Mouse (Mus musculus) forebrain, embryonic 11.5 days (tissue): ENCODE results near the gene Prdx1. TPM values are rescaled to one million over a fixed set of nuclear protein-coding genes. Genes with fewer than 3 reads are reported as not detected.
A peak's percentile ranks its signal among the peaks of the same experiment; 100 is the strongest.

ENCODE experiments used
- ATAC-seq: fragments of 200-750 bp; cut with Nextera tagmentation; replicated peaks from 2 replicates; pipeline ENCODE4 v1.8.0; 2017; ENCODE audit warnings: moderate TSS enrichment; ENCODE audit not compliant: low FRiP score
- DNase-seq: peaks from one replicate; pipeline ENCODE4 v3.0.0-alpha.2; 2017; ENCODE audit warnings: low spot score
- H3K27ac ChIP-seq: fragments of 300-500 bp; sonication (generic); 2 replicates; pipeline ENCODE4 v1.5.1; 2014; ENCODE audit warnings: low read depth, low read length
- H3K27me3 ChIP-seq: fragments of 300-500 bp; sonication (generic); 2 replicates; pipeline ENCODE4 v1.6.1; 2014; ENCODE audit warnings: mild to moderate bottlenecking, low read length, mixed read lengths; ENCODE audit not compliant: control insufficient read depth, insufficient read depth
- H3K36me3 ChIP-seq: fragments of 300-500 bp; sonication (generic); 2 replicates; pipeline ENCODE4 v1.6.1; 2014; ENCODE audit warnings: mild to moderate bottlenecking, low read length, moderate library complexity, mixed read lengths; ENCODE audit not compliant: control insufficient read depth, insufficient read depth
- H3K4me1 ChIP-seq: fragments of 300-500 bp; sonication (generic); replicated peaks from 2 replicates; pipeline ENCODE4 v1.6.1; 2014; ENCODE audit warnings: low read length, mixed read lengths; ENCODE audit not compliant: control insufficient read depth, insufficient read depth
- H3K4me2 ChIP-seq: fragments of 300-500 bp; sonication (generic); 2 replicates; pipeline ENCODE4 v1.6.1; 2014; ENCODE audit warnings: low read depth, mild to moderate bottlenecking, low read length, moderate library complexity, mixed read lengths; ENCODE audit not compliant: severe bottlenecking
- H3K4me3 ChIP-seq: fragments of 300-500 bp; sonication (generic); 2 replicates; pipeline ENCODE4 v1.5.1; 2014; ENCODE audit warnings: low read depth, low read length
- H3K9ac ChIP-seq: fragments of 300-500 bp; sonication (generic); 2 replicates; pipeline ENCODE4 v1.6.1; 2014; ENCODE audit warnings: low read length
- H3K9me3 ChIP-seq: fragments of 300-500 bp; sonication (generic); 2 replicates; pipeline ENCODE4 v1.6.1; 2016; ENCODE audit warnings: low read length, mixed read lengths; ENCODE audit not compliant: control insufficient read depth
- WGBS: fragments of 180-500 bp; shearing (Covaris S2); extraction: QIAGEN DNeasy Blood & Tissue Kit; methylation state at CpG from one replicate; pipeline ENCODE4 v1.1.7; 2014; 5-methylcytosine and 5-hydroxymethylcytosine counted together
- polyA plus RNA-seq: library from polyadenylated mRNA; unstranded; fragments of >200 nt; fragmentation: Nextera tagmentation; extraction: Ambion mirVana; gene quantifications from 2 replicates; pipeline ENCODE4 v1.2.1, GENCODE M21; 2014

Gene Prdx1
- 1,036 and 1,079 TPM in 2 replicates for polyA plus RNA-seq

DNA sequence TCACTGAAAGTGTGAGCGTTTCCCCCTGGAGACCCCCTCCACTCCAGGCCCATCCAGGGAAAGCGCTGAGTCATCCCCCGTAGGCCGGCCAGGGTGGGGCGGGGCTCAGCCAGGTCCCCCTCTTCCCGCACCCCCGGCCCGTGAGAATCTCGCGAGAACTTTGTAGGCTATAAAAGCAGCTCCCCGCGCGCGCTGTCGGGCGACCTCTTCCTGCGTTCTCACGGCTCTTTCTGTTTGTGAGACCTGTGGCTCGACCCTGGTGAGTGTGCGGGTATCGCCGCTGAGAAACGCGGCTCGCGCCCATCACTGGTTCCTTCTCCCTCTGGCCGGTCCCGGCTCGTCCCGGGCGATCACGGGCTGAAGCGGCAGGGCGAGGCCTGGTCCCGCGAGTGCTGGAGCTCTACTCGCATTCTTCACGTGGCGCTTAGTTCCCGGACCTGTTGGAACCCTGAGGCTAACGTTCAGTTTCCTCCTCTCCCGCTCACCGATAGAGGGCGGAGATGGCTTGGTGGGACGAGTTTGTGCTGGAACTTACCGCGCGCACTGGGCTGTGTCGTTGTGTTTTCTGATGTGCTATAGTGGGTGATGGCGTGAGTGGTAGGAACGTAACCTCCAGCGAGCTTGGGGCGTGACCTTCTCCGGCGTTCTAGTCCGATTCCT lies at the start of gene Prdx1:
Gene Prdx1, plus strand, starts transcription at position 143 of the 660 bp plus-strand sequence.
- under 1% methylated on average over 56 of the region's 56 CpGs for WGBS
- Histone ChIP-seq H3K4me1 (peaks cover 6% of the 10 kb centered on the region), H3K27me3 (no peaks in the 10 kb centered on the region), H3K4me2 (peak within 1 kb of the TSS; percentile 65), H3K4me3 (peak within 1 kb of the TSS; percentile 67), H3K9me3 (no peaks in the 10 kb centered on the region), H3K9ac (peak within 1 kb of the TSS; percentile 83), H3K27ac (peak within 1 kb of the TSS; percentile 92), H3K36me3 (no peaks in the 10 kb centered on the region; the same call in 1 of the 2 replicates)
- ATAC-seq (peak; percentile 98), DNase-seq (peak; percentile 99)

DNA sequence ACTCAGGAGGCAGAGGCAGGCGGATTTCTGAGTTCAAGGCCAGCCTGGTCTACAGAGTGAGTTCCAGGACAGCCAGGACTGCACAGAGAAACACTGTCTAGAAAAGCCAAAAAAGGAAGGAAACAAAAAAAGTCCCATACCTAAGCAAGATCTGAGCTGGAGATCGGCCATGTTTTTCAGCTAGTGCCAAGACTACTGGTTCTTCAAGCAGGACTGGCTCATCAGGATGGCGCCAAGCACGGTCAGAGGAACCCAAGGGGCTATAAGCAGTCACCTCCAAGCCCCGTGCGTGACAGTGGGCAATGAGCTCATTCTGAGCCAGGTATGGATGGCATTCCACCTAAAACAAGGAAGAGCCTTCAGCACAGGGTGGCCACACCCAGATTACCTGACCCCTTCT lies 46.5 kb upstream of the Prdx1 start:
- Histone ChIP-seq H3K9me3 (no peaks in the 10 kb centered on the region), H3K27ac (no peak overlapping the region), H3K4me1 (no peaks in the 10 kb centered on the region), H3K4me2 (no peak overlapping the region), H3K27me3 (no peaks in the 10 kb centered on the region), H3K36me3 (peaks cover 29% of the 10 kb centered on the region), H3K4me3 (no peak overlapping the region), H3K9ac (no peak overlapping the region)
- no peak for ATAC-seq
- 97% methylated on average over 6 of the region's 6 CpGs for WGBS
- no peak for DNase-seq

DNA sequence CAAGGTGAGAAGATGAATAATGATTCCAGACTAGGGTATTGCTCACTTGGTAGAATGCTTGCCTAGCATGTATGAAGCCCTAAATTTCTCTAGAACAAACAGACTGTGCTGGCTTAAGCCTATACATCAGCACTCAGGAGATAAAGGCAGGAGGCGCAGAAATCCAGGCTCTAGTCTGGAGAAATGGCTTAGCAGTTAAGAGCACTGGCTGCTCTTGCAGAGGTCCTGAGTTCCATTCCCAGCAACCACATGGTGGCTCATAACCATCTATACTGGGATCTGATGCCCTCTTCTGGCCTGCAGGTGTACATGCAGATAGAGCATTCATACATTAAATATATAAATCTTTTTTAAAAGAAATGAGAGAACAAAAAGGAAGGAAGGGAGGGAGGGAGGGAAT lies 43.3 kb upstream of the Prdx1 start:
- no peak overlapping the region for H3K4me2 ChIP-seq
- no peak overlapping the region for H3K27ac ChIP-seq
- H3K9ac ChIP-seq: no peak overlapping the region
- peaks cover 20% of the 10 kb centered on the region for H3K36me3 ChIP-seq
- no peaks in the 10 kb centered on the region for H3K9me3 ChIP-seq
- WGBS: 96% methylated on average over 1 of the region's 1 CpGs
- H3K27me3 ChIP-seq: no peaks in the 10 kb centered on the region
- H3K4me3 ChIP-seq: no peak overlapping the region
- ATAC-seq: no peak
- no peak for DNase-seq
- H3K4me1 ChIP-seq: no peaks in the 10 kb centered on the region; the same call in 1 of the 2 replicates

DNA sequence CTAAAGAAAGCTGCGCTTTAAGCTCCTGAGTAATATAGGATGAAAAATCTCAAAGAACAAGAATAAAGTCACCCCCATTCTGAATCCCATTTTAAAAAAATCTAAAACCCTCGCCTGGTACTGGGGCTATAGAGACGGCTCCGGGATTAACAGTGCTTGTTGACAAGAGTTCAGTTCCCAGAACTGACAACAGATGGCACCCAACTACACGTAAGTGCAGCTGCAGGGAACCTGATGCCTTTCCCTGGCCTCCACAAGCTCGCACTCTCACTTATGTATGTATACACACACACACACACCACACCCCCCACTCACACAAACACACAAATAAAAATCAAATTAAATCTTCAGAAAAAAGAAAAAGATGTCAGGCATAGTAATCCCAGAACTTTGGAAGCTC lies 41.0 kb upstream of the Prdx1 start:
- 72% methylated on average over 6 of the region's 6 CpGs for WGBS
- peaks cover 15% of the 10 kb centered on the region for H3K36me3 ChIP-seq
- ATAC-seq: no peak

DNA sequence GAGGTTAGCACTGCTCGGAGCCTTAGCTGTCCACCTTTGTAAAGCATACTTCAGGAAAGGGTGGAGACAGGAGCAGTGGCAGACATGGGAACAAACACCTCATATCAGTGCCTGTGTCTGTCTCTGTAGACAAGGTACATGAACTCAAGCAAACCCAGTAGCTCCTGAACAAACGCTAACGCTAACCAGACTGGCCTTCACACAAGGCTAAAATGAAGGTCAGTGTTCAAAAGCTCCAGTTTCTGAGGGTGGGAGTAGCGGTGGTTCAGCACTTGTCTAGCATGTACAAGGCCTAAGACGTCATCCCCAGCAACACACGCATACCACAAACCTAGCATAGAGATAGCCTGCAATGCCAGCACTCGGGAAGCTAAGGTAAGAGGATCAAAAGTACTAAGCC lies 39.7 kb upstream of the Prdx1 start:
- Histone ChIP-seq H3K9me3 (no peaks in the 10 kb centered on the region), H3K4me1 (peaks cover 7% of the 10 kb centered on the region), H3K36me3 (peaks cover 11% of the 10 kb centered on the region), H3K4me2 (no peak overlapping the region), H3K4me3 (no peak overlapping the region), H3K27ac (no peak overlapping the region), H3K27me3 (no peaks in the 10 kb centered on the region), H3K9ac (no peak overlapping the region)
- 92% methylated on average over 7 of the region's 7 CpGs for WGBS
- ATAC-seq (no peak), DNase-seq (no peak)

More for the DNA sequence above, 41.0 kb upstream of the Prdx1 start:
- Histone ChIP-seq H3K4me2 (no peak overlapping the region), H3K9ac (no peak overlapping the region), H3K4me3 (no peak overlapping the region), H3K27me3 (no peaks in the 10 kb centered on the region), H3K4me1 (no peaks in the 10 kb centered on the region; the same call in 1 of the 2 replicates), H3K27ac (no peak overlapping the region), H3K9me3 (no peaks in the 10 kb centered on the region)
- no peak for DNase-seq

DNA sequence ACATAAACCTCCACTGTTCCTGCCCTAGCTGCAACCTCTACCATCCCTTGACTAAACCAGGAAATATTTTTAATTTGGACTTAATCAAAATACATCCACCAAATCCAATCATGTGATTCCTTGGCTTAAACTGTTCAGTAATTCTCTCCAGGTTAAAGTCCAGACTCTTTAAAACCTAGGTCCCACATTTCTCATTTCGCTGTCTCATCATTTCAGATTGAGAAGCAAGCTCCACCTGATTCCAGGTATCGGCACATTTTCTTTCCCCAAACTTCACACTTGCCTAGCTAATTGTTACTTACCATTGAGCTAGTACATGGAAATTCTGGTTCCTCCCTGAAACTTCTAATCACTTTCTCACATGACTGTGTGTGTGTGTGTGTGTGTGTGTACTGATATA lies 35.9 kb upstream of the Prdx1 start:
- H3K9me3 ChIP-seq: no peaks in the 10 kb centered on the region
- 0 out of 2 replicates have a peak overlapping the region, but pooled peaks have one; percentile 8 for H3K4me2 ChIP-seq
- peaks cover 7% of the 10 kb centered on the region for H3K4me1 ChIP-seq
- ATAC-seq (no peak), DNase-seq (no peak)
- no peak overlapping the region; the same call in 1 of the 2 replicates for H3K9ac ChIP-seq
- no peaks in the 10 kb centered on the region for H3K27me3 ChIP-seq
- H3K36me3 ChIP-seq: no peaks in the 10 kb centered on the region; the same call in 1 of the 2 replicates
- WGBS: 100% methylated on average over 2 of the region's 2 CpGs
- no peak overlapping the region for H3K4me3 ChIP-seq
- H3K27ac ChIP-seq: no peak overlapping the region

DNA sequence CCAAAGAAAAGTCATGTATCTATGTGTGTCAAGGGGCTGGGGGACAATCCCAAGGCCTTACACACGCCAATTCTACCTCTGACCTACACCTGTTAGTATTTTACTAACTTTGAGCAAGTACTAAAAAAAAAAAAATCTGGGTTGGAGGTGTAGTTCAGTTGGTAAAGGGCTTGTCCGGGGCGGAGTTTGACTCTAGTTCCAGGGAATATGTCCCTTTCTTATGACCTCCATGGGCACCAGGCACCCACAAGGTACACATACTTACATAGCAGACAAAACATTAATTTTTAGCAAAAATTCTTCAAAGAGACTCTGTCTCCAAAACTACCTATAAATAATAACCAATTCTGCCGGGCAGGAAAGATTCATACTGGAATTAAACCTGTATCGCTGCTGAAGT lies 35.0 kb upstream of the Prdx1 start:
- Histone ChIP-seq H3K27me3 (no peaks in the 10 kb centered on the region), H3K4me3 (peak overlapping the region; percentile 93), H3K4me1 (peaks cover 7% of the 10 kb centered on the region), H3K36me3 (no peaks in the 10 kb centered on the region), H3K9me3 (no peaks in the 10 kb centered on the region), H3K27ac (no peak overlapping the region), H3K4me2 (peak overlapping the region; percentile 83), H3K9ac (peak overlapping the region; percentile 93)
- no peak for DNase-seq
- WGBS: 51% methylated on average over 5 of the region's 5 CpGs
- no peak for ATAC-seq

DNA sequence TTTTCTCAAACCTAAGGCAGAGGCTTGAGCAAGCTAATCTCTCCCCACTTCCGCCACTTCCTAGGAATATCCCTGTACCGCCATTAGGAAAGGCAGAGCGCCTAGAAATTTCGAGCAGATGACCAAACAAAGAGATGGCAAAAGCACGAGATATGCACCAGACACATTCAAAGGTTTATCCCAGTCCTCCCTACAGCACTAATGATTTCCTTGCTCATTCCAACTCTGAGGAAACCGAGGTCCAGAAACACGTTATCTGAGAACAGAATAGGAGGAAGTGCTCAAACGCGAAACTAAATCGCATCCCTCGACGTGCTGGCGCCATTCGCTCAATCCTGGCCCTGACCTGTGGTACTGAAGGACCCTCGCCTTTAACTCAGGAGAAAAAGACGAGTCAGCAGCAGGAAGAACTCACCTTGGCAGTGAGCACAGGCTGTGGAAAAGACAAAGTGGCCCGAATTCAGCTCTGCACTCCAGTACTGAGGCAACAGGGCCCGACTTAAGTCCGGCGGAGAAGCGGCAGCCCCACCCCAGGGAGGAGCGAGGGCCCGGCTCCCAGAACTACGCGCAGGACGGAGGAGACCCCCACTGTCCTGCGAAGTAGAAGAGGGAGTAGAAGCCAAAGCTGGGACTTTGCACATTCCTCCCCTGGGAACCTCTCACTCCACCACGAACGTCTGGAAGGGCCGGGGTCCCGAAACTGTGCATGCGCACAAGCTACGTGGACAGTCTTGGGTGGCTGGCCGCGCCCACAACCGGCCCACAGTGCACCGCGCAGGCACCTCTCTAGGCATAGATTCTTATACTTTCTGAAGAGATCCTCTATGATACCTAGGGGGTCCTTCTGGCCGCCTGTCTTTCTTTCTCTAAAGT lies 34.2 kb upstream of the Prdx1 start, which contains the start of gene Akr1a1:
Gene Akr1a1, minus strand, starts transcription at position 757 of the 873 bp plus-strand sequence.
- DNase-seq: peak; percentile 95
- peak; percentile 99 for ATAC-seq
- Histone ChIP-seq H3K27ac (peak within 1 kb of the TSS; percentile 59), H3K36me3 (no peaks in the 10 kb centered on the region), H3K4me3 (peak within 1 kb of the TSS; percentile 93), H3K9ac (peak within 1 kb of the TSS; percentile 93), H3K4me2 (peak within 1 kb of the TSS; percentile 83), H3K9me3 (no peaks in the 10 kb centered on the region), H3K4me1 (peaks cover 7% of the 10 kb centered on the region), H3K27me3 (no peaks in the 10 kb centered on the region)
- WGBS: under 1% methylated on average over 39 of the region's 39 CpGs
